Mouse (Mus musculus) E14TG2a.4 (cell line): ENCODE results near the gene Irf7.

Experiments
- CTCF ChIP-seq: conservative IDR thresholded peaks from 2 replicates; pipeline ENCODE4 v1.5.1; 2014; ENCODE audit warnings: low read length
- NANOG ChIP-seq: IDR thresholded peaks from 2 replicates; pipeline ENCODE4 v1.6.1; 2014; ENCODE audit warnings: borderline replicate concordance, low read length, mixed read lengths

DNA sequence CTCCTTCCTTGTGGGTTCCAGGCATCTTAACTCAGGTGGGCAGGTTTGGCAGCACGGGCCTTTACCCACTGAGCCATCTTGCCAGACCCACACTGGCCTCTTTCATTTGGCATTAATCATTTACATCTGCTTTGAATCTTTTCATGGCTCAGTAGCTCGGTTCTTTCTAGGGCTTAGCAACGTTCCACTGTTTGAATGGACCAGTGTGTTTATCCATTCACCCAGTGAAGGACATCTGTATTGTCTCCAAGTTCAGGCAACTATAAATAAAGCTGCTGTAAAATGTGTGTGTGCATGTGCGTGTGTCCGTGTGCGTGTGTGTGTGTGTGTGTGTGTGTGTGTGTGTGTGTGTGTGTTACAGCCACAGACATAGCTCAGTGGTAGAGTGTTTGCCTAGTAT is 15.2 kb upstream of the Irf7 start:
- TF ChIP-seq CTCF (no peak), NANOG (no peak)
